Mouse (Mus musculus) ovary, postnatal 14 days (tissue): ENCODE measurements around the gene Iqcc.

Source experiments
- DNase-seq: peaks from one replicate; pipeline ENCODE4 v3.0.0; 2022; ENCODE audit warnings: low spot score

Iqcc gene

GRCm38 (mm10) chr4:129622120-129622802 is 3.4 kb upstream of the Iqcc start:
- DNase-seq, result no peak

- DNase-seq, result no peak
Measured at GRCm38 (mm10) chr4:129621283-129621841, 2.5 kb upstream of the Iqcc start.

- DNase-seq, result no peak
Measured at GRCm38 (mm10) chr4:129620419-129621282, 1.8 kb upstream of the Iqcc start.

- DNase-seq, result no peak
Measured at GRCm38 (mm10) chr4:129618031-129618430, 868 bp downstream of the Iqcc start.

- no peak for DNase-seq
Measured at GRCm38 (mm10) chr4:129617121-129617641, 1.7 kb downstream of the Iqcc start.

- DNase-seq, result no peak
Measured at GRCm38 (mm10) chr4:129616631-129617030, 2.3 kb downstream of the Iqcc start.

- DNase-seq, result no peak
Measured at GRCm38 (mm10) chr4:129615801-129616290, 3.1 kb downstream of the Iqcc start.

- no peak for DNase-seq
Measured at GRCm38 (mm10) chr4:129614093-129614492, 4.8 kb downstream of the Iqcc start, which contains the start of gene Dcdc2b. Gene Dcdc2b (minus strand): TSS chr4:129614257.

GRCm38 (mm10) chr4:129610472-129610871 is 8.4 kb downstream of the Iqcc start:
- DNase-seq, result no peak

- no peak for DNase-seq
Measured at GRCm38 (mm10) chr4:129610026-129610425, 8.9 kb downstream of the Iqcc start.

GRCm38 (mm10) chr4:129609139-129609631 is 9.7 kb downstream of the Iqcc start:
- DNase-seq, result no peak

GRCm38 (mm10) chr4:129608426-129609025 is 10.4 kb downstream of the Iqcc start:
- peak; percentile 72 for DNase-seq

GRCm38 (mm10) chr4:129600233-129601158 is 18.4 kb downstream of the Iqcc start, which contains the start of the genes Eif3i and Tmem234:
Gene Eif3i (minus strand): TSS chr4:129600648.
Gene Tmem234 (plus strand): TSS chr4:129600668.
- DNase-seq, result peak; percentile 69

GRCm38 (mm10) chr4:129588865-129589264 is 30.0 kb downstream of the Iqcc start:
- DNase-seq, result no peak

- no peak for DNase-seq
Measured at GRCm38 (mm10) chr4:129586943-129587342, 32.0 kb downstream of the Iqcc start.

GRCm38 (mm10) chr4:129585773-129586172 is 33.1 kb downstream of the Iqcc start:
- no peak for DNase-seq

- peak; percentile 81 for DNase-seq
Measured at GRCm38 (mm10) chr4:129584884-129585608, 33.9 kb downstream of the Iqcc start.

GRCm38 (mm10) chr4:129584370-129584769 is 34.5 kb downstream of the Iqcc start:
- DNase-seq, result no peak

- DNase-seq, result no peak
Measured at GRCm38 (mm10) chr4:129582251-129582650, 36.6 kb downstream of the Iqcc start.

- DNase-seq, result no peak
Measured at GRCm38 (mm10) chr4:129580347-129580746, 38.6 kb downstream of the Iqcc start.
